Mouse (Mus musculus) brain, embryonic 14.5 days (tissue): ENCODE data around the gene Wbp2.

ENCODE experiments used
- CTCF ChIP-seq: fragments of 200-500 bp; IDR thresholded peaks from 2 replicates; pipeline ENCODE4 v1.5.1; 2012; ENCODE audit warnings: inconsistent platforms, mild to moderate bottlenecking, moderate library complexity, borderline replicate concordance; ENCODE audit not compliant: insufficient read depth, insufficient read length; ENCODE audit errors: extremely low read depth
- POLR2A ChIP-seq: fragments of 200-500 bp; IDR thresholded peaks from 2 replicates; pipeline ENCODE4 v1.6.1; 2012; ENCODE audit warnings: mild to moderate bottlenecking, inconsistent platforms, borderline replicate concordance; ENCODE audit not compliant: poor library complexity, insufficient read depth, insufficient read length, severe bottlenecking; ENCODE audit errors: extremely low read depth

DNA sequence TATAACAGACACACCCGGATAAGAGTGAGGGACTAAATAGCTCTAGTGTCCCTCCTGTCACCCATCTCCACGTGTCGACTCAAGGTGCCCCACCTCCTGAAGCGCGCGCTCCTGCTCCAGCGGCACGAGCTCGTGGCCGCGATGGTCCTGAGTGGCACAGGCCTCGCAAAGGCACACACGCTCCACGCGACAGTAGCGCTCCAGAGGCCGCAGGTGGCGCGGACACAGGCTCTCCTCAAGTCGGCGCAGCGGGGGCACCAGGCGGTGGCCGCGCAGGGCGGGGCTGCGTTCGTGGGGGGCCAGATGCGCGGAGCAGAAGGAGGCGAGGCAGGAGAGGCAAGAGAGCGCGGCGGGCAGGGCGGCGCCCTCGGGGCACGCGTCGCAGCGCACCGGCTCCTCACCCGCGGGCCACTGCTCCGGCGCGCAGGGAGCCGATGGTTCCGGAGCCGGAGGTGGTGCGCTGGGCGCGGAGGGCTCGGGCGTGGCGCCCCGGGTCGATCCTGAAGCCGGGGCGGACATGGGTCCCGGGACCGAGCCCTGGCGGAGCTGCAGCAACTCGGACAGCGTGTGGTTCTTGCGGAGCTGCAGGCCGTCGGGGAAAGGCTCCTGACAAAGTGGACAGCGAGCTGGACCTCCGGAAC is 22.8 kb upstream of the Wbp2 start:
- TF ChIP-seq CTCF (no peak), POLR2A (no peak)
